Mouse (Mus musculus) spleen, adult 18-20 months (tissue): ENCODE data around the gene Npr2.

Experiments
- DNase-seq, 2 experiments: peaks; one replicate each; pipeline ENCODE4 v3.0.0; 2022; ENCODE audit warnings: mixed read lengths in 2 of 2

Npr2 gene

GRCm38 (mm10) chr4:43629106-43629817, 2.5 kb upstream of the Npr2 start:
- no peak for DNase-seq

- peak in 1 of 2 experiments; percentile 67 for DNase-seq
These were observed 1.6 kb upstream of the Npr2 start for GRCm38 (mm10) chr4:43630030-43630581.

DNA sequence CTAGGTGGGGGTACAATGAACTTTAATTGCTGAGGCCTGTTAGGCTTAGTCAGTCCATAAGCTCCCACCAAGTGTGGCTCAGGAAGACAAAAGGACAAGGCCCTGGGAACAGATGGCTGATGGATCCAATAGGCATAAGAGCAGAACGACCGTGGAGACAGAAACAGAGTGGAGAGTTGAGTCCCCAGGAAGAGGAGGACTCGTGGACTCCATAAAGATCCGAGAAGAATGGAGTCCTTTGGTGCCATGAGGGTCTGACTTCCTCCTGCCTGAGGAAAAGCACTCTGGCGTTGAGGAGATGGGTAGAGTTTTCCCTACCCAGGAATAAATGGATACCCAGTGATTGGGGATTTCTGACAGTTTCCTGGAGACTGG, 1.1 kb upstream of the Npr2 start:
- DNase-seq = no peak

GRCm38 (mm10) chr4:43631956-43632920, 503 bp downstream of the Npr2 start:
- DNase-seq = no peak

- no peak for DNase-seq
These were observed 1.6 kb downstream of the Npr2 start for GRCm38 (mm10) chr4:43633296-43633695.

DNA sequence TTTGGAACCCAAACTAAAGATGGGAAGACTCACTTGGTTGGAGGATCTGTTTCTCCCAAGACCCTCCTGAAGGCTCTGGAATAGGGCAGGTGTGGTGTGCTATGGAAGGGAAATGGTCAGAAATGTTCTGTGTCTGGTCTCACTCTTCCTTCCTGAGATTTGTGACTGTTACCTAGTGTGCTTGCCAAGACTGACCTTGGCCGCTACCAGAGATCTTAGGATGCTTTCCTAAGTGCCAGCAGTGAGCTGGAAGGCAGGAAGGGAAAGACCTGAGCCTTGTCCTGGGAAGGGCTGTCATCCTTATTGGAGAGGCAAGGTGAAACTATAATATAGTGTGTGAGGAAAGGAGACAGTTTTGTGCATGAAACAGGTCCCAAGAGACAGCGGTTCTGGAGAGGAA, 2.0 kb downstream of the Npr2 start:
- no peak for DNase-seq

DNA sequence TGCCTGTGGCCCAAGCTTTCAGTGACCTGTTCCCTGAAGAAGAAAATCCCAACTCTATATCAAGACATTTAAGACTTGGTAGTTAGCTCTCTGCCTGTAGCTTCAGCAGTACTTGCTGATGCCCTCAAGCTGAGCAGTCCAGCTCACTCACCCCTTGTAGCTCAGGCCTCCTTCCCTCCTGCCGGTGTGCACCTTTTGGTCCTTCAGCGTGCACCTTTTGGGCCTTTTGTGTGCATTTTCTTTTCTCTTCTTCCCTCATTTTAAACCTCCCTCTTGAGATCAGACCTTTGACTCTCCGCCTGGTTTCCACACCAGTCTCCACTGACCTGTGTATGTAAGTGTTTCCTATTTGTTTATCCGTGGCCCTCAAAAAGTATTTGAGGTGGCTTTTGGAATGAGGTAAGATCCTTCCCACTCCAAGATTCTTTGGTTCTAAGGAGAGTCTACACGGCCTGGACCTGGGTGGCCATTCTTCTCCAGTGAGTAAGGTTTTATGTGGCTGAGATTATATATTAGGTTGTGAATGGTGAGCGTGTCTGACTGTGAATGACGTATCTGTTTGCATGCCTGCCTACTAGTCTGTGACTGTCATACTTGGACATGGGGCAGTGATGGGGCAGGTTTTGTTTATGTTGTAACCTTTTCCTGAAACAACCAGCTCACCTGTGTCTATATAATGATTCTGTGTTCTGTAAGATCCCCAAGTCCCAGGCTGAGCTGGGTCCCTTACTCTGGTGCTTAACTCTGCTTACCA, 3.1 kb downstream of the Npr2 start:
- DNase-seq = no peak

DNA sequence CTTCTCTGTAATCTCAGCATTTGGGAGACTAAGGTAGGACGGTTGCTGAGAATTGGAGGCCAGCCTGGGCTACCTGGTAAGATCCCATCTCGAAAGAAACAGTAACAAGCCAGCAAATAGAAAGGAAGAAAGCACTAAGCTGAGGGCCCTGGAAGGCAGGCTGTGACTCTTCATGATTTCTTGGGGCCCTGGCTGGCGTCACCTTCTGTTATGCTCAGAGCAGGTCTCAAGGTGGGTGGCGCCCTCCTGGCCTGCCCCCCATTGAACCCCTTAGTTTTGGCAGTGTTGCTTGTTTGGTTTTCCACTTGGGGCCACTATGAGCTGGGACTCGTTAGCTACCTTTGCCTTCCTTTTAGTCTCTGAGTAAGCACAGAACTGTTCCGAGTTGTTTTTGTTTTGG, 5.0 kb downstream of the Npr2 start:
- no peak for DNase-seq

DNA sequence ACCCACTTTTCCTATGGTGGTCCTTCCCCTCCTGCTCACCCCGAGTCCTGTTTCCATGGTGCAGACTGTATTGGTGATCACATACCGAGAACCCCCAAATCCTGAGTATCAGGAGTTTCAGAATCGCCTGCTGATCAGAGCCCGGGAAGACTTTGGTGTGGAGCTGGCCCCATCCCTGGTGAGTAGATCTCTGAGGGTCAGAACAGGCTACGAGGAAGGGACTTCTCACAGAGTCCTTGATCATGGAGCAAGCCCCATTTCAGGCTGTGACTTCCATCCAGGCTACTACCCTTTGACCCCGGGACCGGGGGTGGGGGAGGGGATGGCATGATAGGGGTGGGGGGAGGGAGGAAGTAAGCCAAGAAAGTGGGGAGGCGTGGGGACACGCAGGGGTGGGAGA, 8.3 kb downstream of the Npr2 start:
- no peak for DNase-seq

- no peak for DNase-seq
These were observed 8.8 kb downstream of the Npr2 start for GRCm38 (mm10) chr4:43640491-43640890.

DNA sequence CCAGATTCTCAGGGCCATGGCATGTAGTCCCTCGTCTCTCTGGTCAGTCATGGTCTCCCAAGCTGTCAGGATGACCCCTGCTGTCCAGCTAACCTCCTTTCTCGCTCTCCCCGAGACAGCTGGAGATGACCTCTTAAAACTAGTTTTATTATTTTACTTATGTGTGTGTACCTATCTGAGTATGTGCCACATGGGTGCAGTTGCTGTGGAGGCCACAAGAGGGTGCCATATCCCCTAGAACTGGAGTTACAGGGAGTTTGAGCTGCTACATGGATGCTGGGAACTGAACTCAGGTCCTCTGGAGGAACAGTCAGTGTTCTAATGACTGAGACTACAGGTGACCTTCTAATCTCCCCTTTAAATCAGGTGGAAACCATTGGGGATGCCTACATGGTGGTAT, 18.0 kb downstream of the Npr2 start:
- DNase-seq = no peak

DNA sequence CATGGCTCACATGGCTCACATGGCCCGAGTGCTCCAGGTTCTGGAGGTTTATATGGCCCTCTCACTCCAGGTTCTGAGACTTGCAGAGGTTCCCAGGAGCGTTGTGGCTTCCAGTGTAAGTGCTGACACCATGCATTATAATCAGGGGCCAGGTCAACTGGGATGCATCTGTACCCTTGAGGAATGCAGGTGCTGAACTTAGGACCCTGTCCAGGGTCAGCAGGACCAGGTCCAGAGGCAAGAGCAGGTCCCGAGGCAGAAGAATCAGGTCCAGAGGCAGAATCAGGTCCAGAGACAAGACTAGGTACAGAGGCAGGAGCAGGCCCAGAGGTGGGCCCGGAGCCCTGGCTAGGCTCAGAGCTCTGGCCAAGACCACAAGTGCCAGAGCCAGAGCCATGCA, 21.0 kb downstream of the Npr2 start:
- no peak for DNase-seq

DNA sequence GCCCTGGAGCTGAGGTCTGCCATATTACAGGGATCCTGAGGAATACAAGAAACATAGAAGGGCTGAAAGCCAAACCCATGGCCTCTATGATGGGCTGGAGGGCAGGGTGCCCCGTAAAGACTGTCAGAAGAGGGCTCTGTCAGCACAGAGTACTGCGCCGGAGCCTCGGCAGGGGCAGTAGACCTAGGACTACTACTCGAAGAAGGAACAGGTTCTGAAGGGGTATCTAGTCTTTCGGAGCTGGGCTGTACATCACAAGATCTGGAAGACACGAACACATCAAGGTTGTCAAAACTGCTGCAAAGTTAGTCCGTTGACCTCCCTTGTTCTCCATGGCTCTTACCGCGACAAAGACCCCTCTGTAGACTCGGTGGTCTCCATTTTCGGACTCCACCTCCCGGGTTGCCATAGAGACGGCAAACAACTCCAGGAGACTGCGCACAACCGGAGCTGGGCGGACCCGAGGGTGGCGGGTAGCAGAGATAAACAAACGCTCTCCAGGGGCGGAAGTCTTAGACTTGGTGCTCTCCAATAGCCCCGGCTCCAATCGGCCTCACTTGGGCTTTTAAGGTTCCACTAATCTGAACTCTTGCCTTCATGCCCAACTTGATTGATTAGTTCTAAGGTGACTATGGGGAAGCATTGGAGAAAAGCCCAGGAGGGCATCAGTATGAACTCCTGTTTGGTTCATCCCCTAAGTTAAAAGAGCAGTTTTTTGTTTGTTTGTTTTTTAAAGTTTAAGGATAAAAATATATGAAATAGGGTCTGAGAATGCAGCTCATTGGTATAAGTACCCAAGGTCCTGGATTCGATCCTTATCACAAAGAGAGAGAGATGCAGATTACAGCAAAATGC, 21.7 kb downstream of the Npr2 start, which contains the start of gene Spag8:
Gene Spag8 (minus strand): TSS at position 434 of the 855 bp plus-strand sequence.
- no peak for DNase-seq

GRCm38 (mm10) chr4:43655656-43656338, 24.1 kb downstream of the Npr2 start:
- no peak for DNase-seq

DNA sequence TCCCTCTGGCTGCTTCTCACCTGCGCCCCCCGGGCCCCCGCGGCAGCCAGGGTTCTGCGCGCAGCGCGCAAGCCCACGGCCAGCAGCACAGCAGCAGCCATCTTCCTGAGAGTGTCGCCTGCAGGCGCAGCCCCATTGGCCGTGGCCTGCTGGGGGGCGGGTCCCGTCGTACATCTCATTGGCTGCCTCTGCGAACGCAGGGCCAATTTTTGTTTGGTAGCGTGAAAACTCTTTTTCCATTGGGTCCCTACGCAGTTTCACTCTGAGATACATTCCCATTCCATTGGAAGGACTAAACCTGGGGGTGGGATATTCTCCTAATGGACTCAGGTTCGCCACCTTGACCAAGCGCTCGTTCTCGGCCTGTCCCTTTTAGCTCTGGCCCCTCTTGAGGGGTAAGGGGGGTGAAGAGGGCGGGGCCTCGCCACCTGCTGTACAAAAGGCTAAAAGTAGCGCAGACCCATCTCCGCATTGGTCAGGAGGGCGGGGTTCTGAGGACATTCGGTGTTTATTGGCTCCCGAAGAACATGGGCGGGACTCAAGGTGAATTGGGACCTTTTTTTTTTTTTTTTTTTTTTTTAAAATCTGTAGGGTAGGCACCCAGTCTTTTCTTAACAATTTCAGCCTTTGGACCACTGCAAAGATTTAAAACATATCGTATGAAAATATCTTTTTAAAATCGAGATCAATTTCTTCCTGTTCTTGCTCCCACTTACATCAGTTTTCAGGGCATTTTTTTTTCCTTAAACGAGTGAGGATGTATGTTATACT, 24.8 kb downstream of the Npr2 start, which contains the start of gene Hint2:
Gene Hint2 (minus strand): TSS at position 128 of the 771 bp plus-strand sequence.
- DNase-seq = peak; percentile 86 to 87

GRCm38 (mm10) chr4:43657146-43657545, 25.4 kb downstream of the Npr2 start:
- DNase-seq = no peak

DNA sequence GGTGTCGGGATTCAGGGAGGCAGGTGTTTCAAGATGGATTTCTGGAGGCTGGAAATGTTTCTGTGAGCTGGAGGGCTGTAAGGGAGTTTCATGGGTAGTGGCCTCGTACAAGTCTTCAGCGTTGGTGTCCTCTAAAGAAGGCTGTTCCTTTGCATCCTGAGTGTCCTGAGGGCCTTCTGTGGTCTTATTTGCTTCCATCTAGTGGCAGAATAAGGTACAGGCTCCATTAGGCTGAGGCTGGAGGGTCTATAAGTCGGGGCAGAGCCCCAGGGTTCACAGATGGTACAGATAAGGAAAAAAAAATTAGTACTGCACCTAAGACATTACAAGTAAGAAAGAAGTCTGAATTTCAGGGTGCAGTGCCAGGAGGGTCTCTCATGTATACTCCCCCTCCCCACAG, 34.7 kb downstream of the Npr2 start:
- DNase-seq = no peak

DNA sequence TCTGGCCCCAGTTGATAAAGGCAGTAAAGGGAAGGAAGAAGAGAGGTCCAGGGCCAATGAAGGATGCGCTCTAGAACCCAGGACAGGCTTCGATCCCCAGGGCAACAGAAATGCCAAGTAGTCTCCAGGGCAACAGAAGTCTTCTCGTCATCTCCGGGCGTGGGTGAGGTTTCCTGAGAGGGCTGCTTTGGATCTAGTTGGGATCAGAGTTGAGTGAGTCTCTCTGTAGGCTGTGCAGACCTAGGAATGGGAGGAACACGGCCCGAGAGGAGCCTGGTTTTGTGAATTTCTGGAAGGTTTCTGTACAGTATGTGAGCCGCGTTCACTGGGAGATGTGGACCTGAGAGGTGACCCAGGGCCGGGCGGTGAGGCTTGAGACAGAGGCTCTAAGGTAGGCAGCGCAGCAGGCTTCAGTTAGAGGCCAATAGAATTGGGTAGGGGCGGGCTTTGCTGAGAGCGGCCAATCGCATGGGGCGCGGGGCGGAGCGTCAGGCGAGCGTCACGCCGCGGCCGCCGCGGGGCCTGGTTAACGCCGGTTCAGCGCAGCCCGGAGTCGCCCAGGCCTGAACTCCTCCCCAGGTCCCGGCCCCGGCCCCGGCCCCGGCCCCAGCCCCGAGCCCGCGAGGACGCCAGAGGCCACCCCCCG, 37.2 kb downstream of the Npr2 start, which contains the start of the genes Tmem8b and Fam221b:
Gene Tmem8b (plus strand): TSS at position 190 of the 646 bp plus-strand sequence.
Gene Fam221b (minus strand): TSS at position 364 of the 646 bp plus-strand sequence.
- peak; percentile 75 to 90 for DNase-seq

DNA sequence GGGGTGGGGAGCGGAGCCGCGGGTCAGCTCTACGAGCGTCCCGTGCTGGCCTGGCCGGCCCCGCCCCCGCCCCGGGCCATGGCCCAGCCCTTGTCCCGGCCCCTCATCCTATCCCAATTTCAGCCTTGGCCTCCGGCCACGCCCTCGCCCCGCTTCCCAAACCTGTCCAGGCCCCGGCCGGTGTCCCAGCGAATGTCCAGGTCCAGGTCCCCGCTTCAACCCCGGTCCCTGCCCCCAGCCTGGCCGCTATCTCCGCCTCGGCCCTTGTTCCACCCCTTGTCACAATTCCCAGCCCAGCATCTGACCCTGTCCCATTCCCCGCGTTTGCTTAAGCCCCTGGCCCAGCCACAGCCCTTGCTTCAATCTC, 37.7 kb downstream of the Npr2 start:
- DNase-seq = no peak

DNA sequence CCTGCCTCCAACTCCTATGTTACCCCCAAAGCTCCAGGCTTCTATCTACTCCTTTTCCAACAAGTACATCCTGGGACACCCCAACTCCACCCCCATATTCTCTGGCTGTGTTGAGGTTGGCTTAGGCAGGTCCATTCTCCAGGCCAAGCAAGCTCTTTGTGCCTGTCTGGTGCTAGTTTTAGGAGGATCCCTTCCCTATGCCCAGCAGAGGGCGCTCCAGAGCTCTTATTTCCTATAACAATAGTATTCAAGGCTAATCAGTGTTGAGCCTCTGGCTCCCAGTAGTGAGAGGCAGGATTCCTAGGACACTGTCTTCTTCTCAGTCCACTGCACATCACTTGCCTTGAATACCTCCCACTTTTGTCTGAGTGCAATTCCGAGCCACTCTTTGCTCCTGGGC, 40.3 kb downstream of the Npr2 start:
- peak; percentile 51 to 85 for DNase-seq
